Mouse (Mus musculus): Measurements from ENCODE around the gene Olfr324. TPM values are rescaled to one million over a fixed set of nuclear protein-coding genes. Genes with fewer than 3 reads are reported as not detected.

Gene Olfr324
- total RNA-seq (2014; rRNA removed; ENCODE audit: low replicate concordance) (not detected in 2 replicates), polyA plus RNA-seq (2015; fragmentation: Nextera tagmentation; extraction: Ambion mirVana) (not detected in 2 replicates)

- ATAC-seq (ENCODE audit: insufficient read depth, low read depth), result no peak
- DNase-seq (ENCODE audit: low spot score), result no peak
- no peaks in the 10 kb centered on the region for H3K36me3 ChIP-seq (replicated peaks; ENCODE audit: control insufficient read depth, insufficient read depth, low read length)
- WGBS, result 75% methylated on average over 6 of the region's 6 CpGs
- H3K4me3 ChIP-seq (ENCODE audit: low read depth, low read length), result no peak within 1 kb of the TSS
- H3K9me3 ChIP-seq (replicated peaks; ENCODE audit: control insufficient read depth, low read length), result no peaks in the 10 kb centered on the region
- H3K9ac ChIP-seq (replicated peaks; ENCODE audit: low read depth, low read length), result no peak within 1 kb of the TSS
- H3K27me3 ChIP-seq (ENCODE audit: control insufficient read depth, insufficient read depth, low read length), result no peaks in the 10 kb centered on the region
- no peak within 1 kb of the TSS for H3K4me2 ChIP-seq (ENCODE audit: low read depth, low read length)
- no peak for TF ChIP-seq EP300 (IDR thresholded peaks at IDR 0.05; ENCODE audit: low read depth)
- no peak for TF ChIP-seq CTCF (IDR thresholded peaks at IDR 0.05; ENCODE audit: low read depth)
- H3K4me1 ChIP-seq (ENCODE audit: control insufficient read depth, insufficient read depth), result no peaks in the 10 kb centered on the region
- no peak within 1 kb of the TSS for H3K27ac ChIP-seq (ENCODE audit: low read depth)
Measured at GRCm38 (mm10) chr11:58594814-58595213, at the start of gene Olfr324. Olfr324 (plus strand) TSS chr11:58595114.

- WGBS, result 62% methylated on average over 5 of the region's 5 CpGs
Measured at GRCm38 (mm10) chr11:58546322-58546721, 48.6 kb upstream of the Olfr324 start, which contains the start of gene Olfr329-ps. Olfr329-ps (minus strand) TSS chr11:58546422.

GRCm38 (mm10) chr11:58555536-58555935 is 39.4 kb upstream of the Olfr324 start, which contains the start of gene Olfr328:
Olfr328 (minus strand) TSS chr11:58555636.
- H3K27ac ChIP-seq (ENCODE audit: low read depth), result no peak within 1 kb of the TSS
- H3K4me2 ChIP-seq (ENCODE audit: low read depth, low read length), result no peak within 1 kb of the TSS
- no peaks in the 10 kb centered on the region for H3K9me3 ChIP-seq (replicated peaks; ENCODE audit: control insufficient read depth, low read length)
- no peak within 1 kb of the TSS for H3K4me3 ChIP-seq (ENCODE audit: low read depth, low read length)
- no peak for TF ChIP-seq CTCF (IDR thresholded peaks at IDR 0.05; ENCODE audit: low read depth)
- no peak for TF ChIP-seq EP300 (IDR thresholded peaks at IDR 0.05; ENCODE audit: low read depth)
- 70% methylated on average over 1 of the region's 1 CpGs for WGBS
- ATAC-seq (ENCODE audit: insufficient read depth, low read depth) (no peak), DNase-seq (ENCODE audit: low spot score) (no peak)
- H3K4me1 ChIP-seq (ENCODE audit: control insufficient read depth, insufficient read depth), result no peaks in the 10 kb centered on the region
- H3K9ac ChIP-seq (replicated peaks; ENCODE audit: low read depth, low read length), result no peak within 1 kb of the TSS
- H3K36me3 ChIP-seq (replicated peaks; ENCODE audit: control insufficient read depth, insufficient read depth, low read length), result no peaks in the 10 kb centered on the region
- H3K27me3 ChIP-seq (ENCODE audit: control insufficient read depth, insufficient read depth, low read length), result no peaks in the 10 kb centered on the region

More at GRCm38 (mm10) chr11:58546322-58546721, 48.6 kb upstream of the Olfr324 start, which contains the start of gene Olfr329-ps:
- DNase-seq (ENCODE audit: low spot score) (no peak), ATAC-seq (ENCODE audit: insufficient read depth, low read depth) (no peak)
- Histone ChIP-seq H3K4me3 (ENCODE audit: low read depth, low read length) (no peak within 1 kb of the TSS), H3K27ac (ENCODE audit: low read depth) (no peak within 1 kb of the TSS), H3K4me1 (ENCODE audit: control insufficient read depth, insufficient read depth) (no peaks in the 10 kb centered on the region), H3K4me2 (ENCODE audit: low read depth, low read length) (no peak within 1 kb of the TSS), H3K36me3 (replicated peaks; ENCODE audit: control insufficient read depth, insufficient read depth, low read length) (no peaks in the 10 kb centered on the region), H3K9me3 (replicated peaks; ENCODE audit: control insufficient read depth, low read length) (no peaks in the 10 kb centered on the region), H3K27me3 (ENCODE audit: control insufficient read depth, insufficient read depth, low read length) (no peaks in the 10 kb centered on the region), H3K9ac (replicated peaks; ENCODE audit: low read depth, low read length) (no peak within 1 kb of the TSS)
- no peak for TF ChIP-seq CTCF (IDR thresholded peaks at IDR 0.05; ENCODE audit: low read depth)
- TF ChIP-seq EP300 (IDR thresholded peaks at IDR 0.05; ENCODE audit: low read depth), result no peak

- no peak within 1 kb of the TSS for H3K27ac ChIP-seq (ENCODE audit: low read depth)
- DNase-seq (ENCODE audit: low spot score), result no peak
- H3K9me3 ChIP-seq (replicated peaks; ENCODE audit: control insufficient read depth, low read length), result no peaks in the 10 kb centered on the region
- no peak within 1 kb of the TSS for H3K4me2 ChIP-seq (ENCODE audit: low read depth, low read length)
- ATAC-seq (ENCODE audit: insufficient read depth, low read depth), result no peak
- 48% methylated on average over 5 of the region's 5 CpGs for WGBS
- no peaks in the 10 kb centered on the region for H3K27me3 ChIP-seq (ENCODE audit: control insufficient read depth, insufficient read depth, low read length)
- no peaks in the 10 kb centered on the region for H3K36me3 ChIP-seq (replicated peaks; ENCODE audit: control insufficient read depth, insufficient read depth, low read length)
- TF ChIP-seq CTCF (IDR thresholded peaks at IDR 0.05; ENCODE audit: low read depth), result no peak
- TF ChIP-seq EP300 (IDR thresholded peaks at IDR 0.05; ENCODE audit: low read depth), result no peak
- H3K9ac ChIP-seq (replicated peaks; ENCODE audit: low read depth, low read length), result no peak within 1 kb of the TSS
- no peak within 1 kb of the TSS for H3K4me3 ChIP-seq (ENCODE audit: low read depth, low read length)
- no peaks in the 10 kb centered on the region for H3K4me1 ChIP-seq (ENCODE audit: control insufficient read depth, insufficient read depth)
Measured at GRCm38 (mm10) chr11:58570405-58570804, 24.5 kb upstream of the Olfr324 start, which contains the start of gene Olfr224. Olfr224 (minus strand) TSS chr11:58570553.

GRCm38 (mm10) chr11:58577430-58577829 is 17.5 kb upstream of the Olfr324 start, which contains the start of gene Olfr325:
Olfr325 (plus strand) TSS chr11:58577730.
- Histone ChIP-seq H3K27me3 (ENCODE audit: control insufficient read depth, insufficient read depth, low read length) (no peaks in the 10 kb centered on the region), H3K4me3 (ENCODE audit: low read depth, low read length) (no peak within 1 kb of the TSS), H3K4me1 (ENCODE audit: control insufficient read depth, insufficient read depth) (no peaks in the 10 kb centered on the region), H3K36me3 (replicated peaks; ENCODE audit: control insufficient read depth, insufficient read depth, low read length) (no peaks in the 10 kb centered on the region), H3K4me2 (ENCODE audit: low read depth, low read length) (no peak within 1 kb of the TSS), H3K9ac (replicated peaks; ENCODE audit: low read depth, low read length) (no peak within 1 kb of the TSS), H3K9me3 (replicated peaks; ENCODE audit: control insufficient read depth, low read length) (no peaks in the 10 kb centered on the region), H3K27ac (ENCODE audit: low read depth) (no peak within 1 kb of the TSS)
- DNase-seq (ENCODE audit: low spot score), result no peak
- ATAC-seq (ENCODE audit: insufficient read depth, low read depth), result no peak
- TF ChIP-seq EP300 (IDR thresholded peaks at IDR 0.05; ENCODE audit: low read depth), result no peak
- no peak for TF ChIP-seq CTCF (IDR thresholded peaks at IDR 0.05; ENCODE audit: low read depth)
- WGBS, result 68% methylated on average over 1 of the region's 1 CpGs

GRCm38 (mm10) chr11:58578636-58579035 is 16.3 kb upstream of the Olfr324 start:
- no peaks in the 10 kb centered on the region for H3K27me3 ChIP-seq (ENCODE audit: control insufficient read depth, insufficient read depth, low read length)
- no peaks in the 10 kb centered on the region for H3K4me1 ChIP-seq (ENCODE audit: control insufficient read depth, insufficient read depth)
- no peaks in the 10 kb centered on the region for H3K9me3 ChIP-seq (replicated peaks; ENCODE audit: control insufficient read depth, low read length)
- no peaks in the 10 kb centered on the region for H3K36me3 ChIP-seq (replicated peaks; ENCODE audit: control insufficient read depth, insufficient read depth, low read length)
- 63% methylated on average over 8 of the region's 8 CpGs for WGBS
- DNase-seq (ENCODE audit: low spot score) (no peak), ATAC-seq (ENCODE audit: insufficient read depth, low read depth) (no peak)
- H3K4me2 ChIP-seq (ENCODE audit: low read depth, low read length), result no peak overlapping the region
- TF ChIP-seq CTCF (IDR thresholded peaks at IDR 0.05; ENCODE audit: low read depth), result no peak
- no peak for TF ChIP-seq EP300 (IDR thresholded peaks at IDR 0.05; ENCODE audit: low read depth)
- no peak overlapping the region for H3K9ac ChIP-seq (replicated peaks; ENCODE audit: low read depth, low read length)
- H3K4me3 ChIP-seq (ENCODE audit: low read depth, low read length), result no peak overlapping the region
- no peak overlapping the region for H3K27ac ChIP-seq (ENCODE audit: low read depth)
